Mouse (Mus musculus) liver, embryonic 16.5 days (tissue): ENCODE results near the gene Ano7. TPM values are rescaled to one million over a fixed set of nuclear protein-coding genes. Genes with fewer than 3 reads are reported as not detected.
"Not testable (repeated sequence)": the region's sequence is repeated elsewhere in the genome, so short reads cannot be mapped to it uniquely, and the experiment has no call there.

Experiments used
- ATAC-seq: fragments of 200-750 bp; cut with Nextera tagmentation; 2 replicates; pipeline ENCODE4 v1.8.0; 2017; ENCODE audit warnings: low read depth, mild to moderate bottlenecking, moderate number of reproducible peaks, moderate library complexity
- H3K27ac ChIP-seq: fragments of 300-500 bp; sonication (generic); 2 replicates; pipeline ENCODE4 v1.5.1; 2014; ENCODE audit warnings: mild to moderate bottlenecking, low read length
- H3K27me3 ChIP-seq: fragments of 300-500 bp; sonication (generic); 2 replicates; pipeline ENCODE4 v1.6.1; 2014; ENCODE audit warnings: low read depth, low read length, mixed read lengths; ENCODE audit not compliant: control insufficient read depth, insufficient read depth
- H3K36me3 ChIP-seq: fragments of 300-500 bp; sonication (generic); 2 replicates; pipeline ENCODE4 v1.6.1; 2014; ENCODE audit warnings: mild to moderate bottlenecking; ENCODE audit not compliant: control insufficient read depth, insufficient read depth
- H3K4me1 ChIP-seq: fragments of 300-500 bp; sonication (generic); 2 replicates; pipeline ENCODE4 v1.6.1; 2014; ENCODE audit warnings: low read depth, low read length, mixed read lengths; ENCODE audit not compliant: control insufficient read depth
- H3K4me2 ChIP-seq: fragments of 300-500 bp; sonication (generic); 2 replicates; pipeline ENCODE4 v1.6.1; 2014; ENCODE audit warnings: low read depth, low read length, mixed read lengths
- H3K4me3 ChIP-seq: fragments of 300-500 bp; sonication (generic); 2 replicates; pipeline ENCODE4 v1.5.1; 2014; ENCODE audit warnings: low read depth, mild to moderate bottlenecking, low read length
- H3K9ac ChIP-seq: fragments of 300-500 bp; sonication (generic); 2 replicates; pipeline ENCODE4 v1.6.1; 2014; ENCODE audit warnings: low read depth, low read length
- H3K9me3 ChIP-seq: fragments of 300-500 bp; sonication (generic); replicated peaks from 2 replicates; pipeline ENCODE4 v1.6.1; 2016; ENCODE audit warnings: low read length; ENCODE audit not compliant: control insufficient read depth
- WGBS: fragments of 180-500 bp; shearing (Covaris S2); extraction: QIAGEN DNeasy Blood & Tissue Kit; methylation state at CpG from one replicate; pipeline ENCODE4 v1.1.7; 2014; ENCODE audit not compliant: insufficient replicate concordance; 5-methylcytosine and 5-hydroxymethylcytosine counted together
- microRNA-seq: library from miRNA; unstranded; fragments of <30 nt; microRNA quantifications from one replicate; pipeline ENCODE4, GENCODE M21; 2016
- polyA plus RNA-seq: library from polyadenylated mRNA; unstranded; fragments of >200 nt; fragmentation: Nextera tagmentation; extraction: Ambion mirVana; gene quantifications from 2 replicates; pipeline ENCODE4 v1.2.1, GENCODE M21; 2015

The Ano7 gene
- polyA plus RNA-seq, 1 experiment from 2014 or later = 0.12 TPM

DNA sequence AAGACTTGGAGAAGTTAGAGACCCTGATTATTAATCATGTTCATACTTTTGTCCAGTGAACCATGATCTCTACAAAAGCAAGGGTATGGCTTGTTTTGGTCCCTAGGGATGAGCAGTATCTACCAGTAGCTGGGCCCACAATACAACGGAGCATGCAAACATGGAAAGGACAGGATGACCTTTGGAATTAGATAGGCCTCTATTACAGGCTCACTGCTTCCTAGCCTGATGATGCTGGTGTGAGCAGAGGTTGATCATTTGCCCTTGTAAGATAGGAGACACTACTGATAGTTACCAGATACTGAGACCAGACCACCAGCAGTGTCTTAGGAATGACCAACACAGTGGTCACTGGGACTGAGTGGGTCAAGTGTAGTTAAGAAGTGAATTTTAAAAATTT, 65.6 kb downstream of the Ano7 start:
- Histone ChIP-seq H3K36me3 (peaks cover 30% of the 10 kb centered on the region), H3K9ac (no peak overlapping the region), H3K4me2 (no peak overlapping the region), H3K9me3 (no peaks in the 10 kb centered on the region), H3K27ac (no peak overlapping the region), H3K27me3 (no peaks in the 10 kb centered on the region), H3K4me1 (peaks cover 14% of the 10 kb centered on the region), H3K4me3 (no peak overlapping the region)
- 74% methylated on average over 1 of the region's 1 CpGs for WGBS
- no peak for ATAC-seq

DNA sequence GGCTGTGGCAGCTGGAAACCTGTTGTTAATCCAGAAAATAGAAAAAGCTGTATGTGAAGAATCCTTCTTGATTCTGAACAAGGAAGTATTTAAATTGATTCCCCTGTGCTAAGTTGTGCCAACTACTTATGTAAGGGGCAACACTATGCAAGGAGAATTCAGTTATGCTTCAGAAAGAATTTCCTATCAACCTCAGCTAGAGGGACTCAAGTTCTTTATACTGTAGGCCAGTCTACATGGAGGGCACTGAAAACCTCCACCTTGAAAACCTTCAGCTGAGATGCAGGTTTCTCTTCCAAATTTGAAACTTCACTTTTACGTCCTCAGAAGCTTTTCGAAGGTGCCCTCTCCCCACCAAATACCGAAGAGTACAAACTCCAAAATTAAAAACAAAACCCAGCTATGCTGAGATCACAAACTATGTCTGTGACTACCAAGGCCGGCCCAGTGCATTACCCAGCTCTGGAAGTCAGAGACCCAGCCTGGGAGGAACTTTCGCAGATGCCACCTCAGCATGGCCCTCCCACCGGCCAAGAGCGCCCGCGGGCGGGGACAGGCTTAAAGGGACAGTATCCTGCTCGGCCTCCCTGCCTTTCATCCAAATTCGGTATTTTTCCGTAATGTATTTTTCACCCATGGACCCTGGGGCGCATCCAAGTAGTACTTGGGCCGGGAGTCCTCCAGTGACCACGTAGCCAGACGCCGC, 70.8 kb downstream of the Ano7 start:
- ATAC-seq = peak; percentile 72
- Histone ChIP-seq H3K27ac (peak overlapping the region; percentile 89), H3K9me3 (no peaks in the 10 kb centered on the region), H3K4me1 (peaks cover 30% of the 10 kb centered on the region), H3K9ac (peak overlapping the region; percentile 88), H3K36me3 (peaks cover 8% of the 10 kb centered on the region), H3K27me3 (no peaks in the 10 kb centered on the region), H3K4me3 (peak overlapping the region; percentile 92), H3K4me2 (peak overlapping the region; percentile 93)
- WGBS = 4% methylated on average over 18 of the region's 18 CpGs

DNA sequence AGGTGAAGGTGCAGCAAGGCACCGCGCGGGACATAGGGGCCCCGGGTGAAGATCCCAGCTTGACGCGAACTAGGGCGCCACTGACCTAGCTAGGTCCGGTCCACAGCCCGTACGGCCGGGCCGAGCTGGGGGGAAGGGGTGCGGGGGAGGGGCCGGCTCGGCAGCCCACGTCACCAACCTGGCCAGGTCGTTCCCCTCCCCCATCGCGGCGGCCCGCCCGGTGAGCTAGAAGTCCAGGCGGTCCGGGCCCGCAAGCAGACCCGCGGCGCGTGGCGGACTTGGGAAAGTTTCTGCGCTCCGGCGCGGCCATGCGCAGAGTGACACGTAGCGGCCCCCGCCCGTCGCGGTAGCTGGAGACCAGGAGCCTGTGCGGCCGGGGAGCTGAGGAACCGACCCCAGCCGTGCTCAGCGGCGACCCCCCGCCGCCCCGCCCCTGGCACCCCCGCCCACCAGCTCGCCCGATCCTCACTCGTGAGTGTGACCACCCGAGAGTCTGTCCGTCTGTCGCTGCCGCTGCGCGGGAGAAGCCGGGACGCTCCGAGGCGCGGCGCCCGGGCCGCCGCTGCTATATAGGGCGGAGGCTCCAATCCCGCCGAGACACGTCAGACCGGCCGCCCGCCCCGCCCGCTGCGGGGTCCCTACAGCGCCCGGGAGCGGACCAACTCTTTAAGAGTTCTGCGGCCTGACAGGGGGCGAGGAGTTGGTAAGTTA, 71.5 kb downstream of the Ano7 start:
- Histone ChIP-seq H3K4me2 (peak overlapping the region; percentile 93), H3K27ac (peak overlapping the region; percentile 89), H3K4me1 (peaks cover 30% of the 10 kb centered on the region), H3K27me3 (no peaks in the 10 kb centered on the region), H3K9ac (peak overlapping the region; percentile 88), H3K36me3 (peaks cover 8% of the 10 kb centered on the region), H3K4me3 (peak overlapping the region; percentile 92), H3K9me3 (no peaks in the 10 kb centered on the region)
- WGBS = under 1% methylated on average over 80 of the region's 84 CpGs
- peak; percentile 89 for ATAC-seq

DNA sequence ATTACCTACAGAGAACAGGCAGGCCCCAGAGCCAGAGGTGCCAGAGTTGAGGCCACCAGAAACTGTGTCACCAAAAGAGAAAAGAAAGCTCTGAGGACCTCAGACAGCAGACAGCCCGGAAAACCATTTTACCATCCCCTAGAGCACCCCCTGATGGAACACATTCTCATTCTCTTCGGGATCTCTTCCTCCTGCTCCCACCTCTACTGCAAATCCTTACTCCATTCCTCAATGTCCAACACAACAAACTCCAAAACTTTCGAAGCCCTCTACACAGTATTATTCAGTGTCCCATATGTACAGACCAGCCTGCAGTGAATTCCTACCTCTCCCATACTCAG, 72.1 kb downstream of the Ano7 start:
- Histone ChIP-seq H3K27me3 (no peaks in the 10 kb centered on the region), H3K9me3 (no peaks in the 10 kb centered on the region), H3K27ac (peak overlapping the region; percentile 89; the same call in 1 of the 2 replicates), H3K36me3 (peaks cover 5% of the 10 kb centered on the region), H3K4me1 (peaks cover 30% of the 10 kb centered on the region), H3K4me2 (peak overlapping the region; percentile 93), H3K9ac (peak overlapping the region; percentile 88), H3K4me3 (peak overlapping the region; percentile 92)
- WGBS = 16% methylated on average over 3 of the region's 3 CpGs
- ATAC-seq = peak; percentile 7; the same call in 1 of the 2 replicates

DNA sequence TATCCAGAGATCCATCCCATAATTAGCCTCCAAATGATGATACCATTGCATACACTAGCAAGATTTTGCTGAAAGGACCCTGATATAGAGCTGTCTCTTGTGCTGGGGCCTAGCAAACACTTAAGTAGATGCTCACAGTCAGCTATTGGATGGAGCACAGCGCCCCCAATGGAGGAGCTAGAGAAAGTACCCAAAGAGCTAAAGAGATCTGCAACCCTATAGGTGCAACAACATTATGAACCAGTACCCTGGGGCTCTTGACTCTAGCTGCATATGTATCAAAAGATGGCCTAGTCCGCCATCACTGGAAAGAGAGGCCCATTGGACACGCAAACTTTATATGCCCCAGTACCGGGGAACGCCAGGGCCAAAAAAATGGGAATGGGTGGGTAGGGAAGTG, 76.4 kb downstream of the Ano7 start:
- peaks cover 17% of the 10 kb centered on the region for H3K4me1 ChIP-seq
- WGBS = 75% methylated on average over 5 of the region's 5 CpGs
- ATAC-seq, H3K9ac ChIP-seq, H3K4me2 ChIP-seq, H3K27ac ChIP-seq, H3K36me3 ChIP-seq, H3K27me3 ChIP-seq, H3K4me3 ChIP-seq, H3K9me3 ChIP-seq: not testable (repeated sequence)

DNA sequence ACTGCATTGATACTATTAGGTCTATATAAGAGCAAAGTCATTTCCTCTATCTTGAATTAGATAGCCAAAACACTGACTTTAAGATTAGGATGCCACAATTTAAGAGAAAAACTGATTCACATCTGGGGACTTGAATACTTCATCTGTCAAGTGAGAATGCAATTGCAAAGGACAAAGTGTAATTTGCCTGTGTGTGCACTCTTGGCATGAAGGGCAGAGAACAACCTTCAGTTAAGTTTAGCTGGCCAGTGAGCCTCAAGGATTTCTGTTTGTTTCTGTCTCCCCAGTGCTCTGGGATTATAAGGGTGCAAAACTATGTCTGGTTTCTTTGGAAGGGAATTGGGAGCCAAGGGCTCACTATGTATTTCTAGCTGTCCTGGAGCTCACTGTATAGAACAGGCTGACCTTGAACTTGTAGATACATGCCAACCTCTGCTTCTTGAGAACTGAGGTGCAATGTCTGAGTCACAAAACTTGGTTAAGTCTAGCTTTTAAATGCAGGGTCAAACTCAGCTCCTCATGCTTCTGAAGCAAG, 80.1 kb downstream of the Ano7 start:
- Histone ChIP-seq H3K4me2 (no peak overlapping the region), H3K4me1 (peaks cover 3% of the 10 kb centered on the region), H3K4me3 (no peak overlapping the region), H3K27ac (no peak overlapping the region), H3K27me3 (no peaks in the 10 kb centered on the region), H3K9ac (no peak overlapping the region), H3K36me3 (no peaks in the 10 kb centered on the region), H3K9me3 (no peaks in the 10 kb centered on the region)
- no peak for ATAC-seq

Small RNA genes lying within 50 kb of the gene (microRNA-seq; reads per million reads assigned to microRNA genes)
- gene Mir6345 (not detected), gene Mir6902 (not detected)

Other genes starting within 250 kb of the Ano7 start
- gene Agxt, start 238.7 kb upstream of the Ano7 start, polyA plus RNA-seq = 15.5 and 17.4 TPM in 2 replicates
- 0.11 and 0.32 TPM in 2 replicates for gene 2310007B03Rik, start 213.0 kb upstream of the Ano7 start, polyA plus RNA-seq
- 0.01 TPM in 1 of 2 replicates, not detected in the other for gene Crocc2, start 205.2 kb upstream of the Ano7 start, polyA plus RNA-seq
- 0.19 and 0.29 TPM in 2 replicates for gene Sned1, start 138.1 kb upstream of the Ano7 start, polyA plus RNA-seq
- gene Mterf4, start 68.0 kb upstream of the Ano7 start, polyA plus RNA-seq = 11.2 and 11.3 TPM in 2 replicates
- gene Ppp1r7, start 31.1 kb upstream of the Ano7 start, polyA plus RNA-seq = 29.4 and 31.9 TPM in 2 replicates
- gene Pask, start 30.4 kb upstream of the Ano7 start, polyA plus RNA-seq = 5.7 and 5.9 TPM in 2 replicates
- 75.0 and 76.6 TPM in 2 replicates for gene Hdlbp, start 104.9 kb downstream of the Ano7 start, polyA plus RNA-seq
- 1.9 and 2.3 TPM in 2 replicates for gene Farp2, start 138.1 kb downstream of the Ano7 start, polyA plus RNA-seq